Mouse (Mus musculus) adrenal gland, postnatal 14 days (tissue): Measurements from ENCODE around the gene Dusp15. TPM values are rescaled to one million over a fixed set of nuclear protein-coding genes. Genes with fewer than 3 reads are reported as not detected.

Experiments used
- DNase-seq: peaks from one replicate; pipeline ENCODE4 v3.0.0; 2021; ENCODE audit warnings: mixed read lengths
- total RNA-seq: library from RNA; stranded (reverse); gene quantifications from 2 replicates; pipeline ENCODE4 v1.2.3, GENCODE M21; 2021

Dusp15 gene
- total RNA-seq, 1 experiment from 2014 or later: 4.4 TPM

DNA sequence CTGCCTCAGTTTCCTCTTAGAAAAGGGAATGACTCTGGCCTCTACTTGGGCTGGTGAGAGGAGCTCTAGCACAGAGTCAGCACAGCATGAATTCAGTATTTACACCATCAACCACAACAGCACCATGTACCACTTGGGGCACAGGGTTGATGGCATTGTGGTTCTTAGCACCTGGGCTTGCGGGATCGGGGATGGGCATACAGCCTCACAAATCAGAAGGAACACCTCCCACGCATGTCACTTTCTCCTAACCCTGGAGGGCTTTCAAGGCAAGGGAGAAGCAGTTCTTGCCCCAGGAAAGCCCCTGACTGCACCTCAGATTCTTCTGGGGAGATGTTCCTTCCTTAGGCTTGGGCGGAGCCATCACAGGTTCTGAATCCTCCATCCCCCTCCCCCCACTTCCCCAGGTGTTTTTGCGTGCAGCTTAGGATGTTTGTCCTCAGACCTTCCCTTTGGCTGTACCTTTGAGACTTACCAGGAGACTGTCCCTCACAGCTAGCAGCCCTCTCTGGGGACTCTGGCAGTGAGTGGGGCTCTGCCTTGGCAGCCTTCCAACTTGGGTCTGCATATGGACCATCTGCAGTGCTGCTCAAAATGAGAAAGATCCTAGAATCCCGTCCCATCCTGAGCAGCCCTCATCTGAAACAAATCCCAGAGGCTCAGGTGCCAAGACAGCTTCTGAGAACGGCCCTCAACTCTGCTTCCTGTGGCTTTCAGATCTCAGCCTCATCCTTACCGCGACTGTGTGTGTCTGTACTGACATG, 45.0 kb downstream of the Dusp15 start:
- DNase-seq: no peak

DNA sequence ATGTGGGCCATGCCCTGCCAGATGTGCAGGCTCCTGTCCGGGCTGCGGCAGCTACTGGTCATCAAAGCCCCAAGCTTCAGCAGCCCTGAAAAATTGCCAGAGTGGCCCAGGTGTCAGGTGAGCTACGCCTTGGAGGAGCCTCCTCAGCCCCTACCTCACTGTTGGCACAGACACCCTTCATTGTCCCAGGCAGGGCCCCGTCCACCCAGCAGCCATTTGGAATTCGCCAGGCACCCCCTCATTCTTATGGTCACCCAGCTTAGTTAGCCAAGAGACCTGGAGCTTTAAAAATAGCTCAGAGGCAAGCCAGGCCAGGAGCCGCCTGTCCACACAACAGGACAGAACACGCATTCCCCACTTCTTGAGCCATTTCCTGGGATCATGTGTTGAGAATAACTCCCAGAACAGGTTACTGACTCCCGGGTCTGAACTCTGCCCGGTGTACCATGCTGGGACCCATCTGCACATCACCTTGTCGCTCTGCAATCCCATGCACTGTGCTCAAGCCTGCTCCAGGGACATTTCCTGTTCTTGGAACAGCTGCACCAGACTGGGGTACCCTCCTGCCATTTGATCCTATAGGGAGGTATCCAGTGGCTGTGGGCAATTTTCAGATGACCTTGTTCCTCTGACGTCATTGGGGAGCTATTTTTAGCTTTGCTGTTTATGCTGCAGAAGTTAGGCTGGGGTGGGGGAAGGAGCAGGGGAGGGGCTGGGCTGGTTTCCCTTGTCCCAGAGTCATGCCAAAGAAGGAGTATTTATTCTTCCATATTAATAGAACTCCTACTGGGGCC, 46.3 kb downstream of the Dusp15 start:
- peak; percentile 31 for DNase-seq

DNA sequence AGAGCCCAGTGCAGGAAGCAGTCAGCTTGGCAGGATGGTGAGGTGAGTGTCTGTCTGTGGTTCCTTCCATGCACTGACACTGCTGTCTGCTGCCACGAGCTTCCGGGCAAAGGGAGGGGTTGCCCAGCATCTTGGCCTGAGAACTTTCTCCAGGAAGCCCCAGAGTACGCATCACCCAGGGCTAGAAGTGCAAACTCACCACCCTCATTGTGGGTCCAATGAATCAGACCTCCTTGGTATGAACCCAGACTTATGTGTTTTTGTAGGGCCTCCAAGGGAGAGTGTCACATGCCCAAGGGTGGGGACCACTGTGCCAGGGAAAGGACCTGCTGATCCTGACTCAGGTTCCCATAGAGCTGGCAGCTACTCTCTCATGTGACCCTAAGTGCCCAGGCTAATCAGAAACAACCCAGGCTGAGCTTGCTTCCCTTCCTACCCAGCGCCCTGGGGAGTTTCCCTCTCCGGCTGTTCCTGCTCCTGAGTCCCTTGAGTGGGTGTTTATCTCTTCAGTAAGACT, 47.3 kb downstream of the Dusp15 start:
- no peak for DNase-seq

DNA sequence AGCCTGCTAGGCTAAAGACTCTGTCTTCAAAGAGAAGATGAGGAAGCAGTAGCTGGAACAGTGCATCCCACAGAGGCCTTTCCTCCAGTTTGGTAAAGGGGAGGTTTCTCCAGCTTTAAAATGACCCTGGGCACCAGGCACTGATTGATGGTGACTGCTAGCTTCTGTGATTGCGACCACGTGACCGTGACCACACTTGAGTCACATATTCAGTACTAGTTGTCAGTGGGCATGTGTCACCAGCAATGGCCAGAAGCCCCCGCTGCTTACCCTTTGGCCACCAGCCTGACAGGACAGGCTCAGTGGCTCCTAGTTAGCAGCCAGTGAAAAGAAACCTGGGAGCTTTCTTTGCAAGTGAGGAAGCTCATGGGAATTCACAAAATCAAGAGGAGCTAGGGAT, 47.9 kb downstream of the Dusp15 start:
- peak; percentile 86 for DNase-seq

DNA sequence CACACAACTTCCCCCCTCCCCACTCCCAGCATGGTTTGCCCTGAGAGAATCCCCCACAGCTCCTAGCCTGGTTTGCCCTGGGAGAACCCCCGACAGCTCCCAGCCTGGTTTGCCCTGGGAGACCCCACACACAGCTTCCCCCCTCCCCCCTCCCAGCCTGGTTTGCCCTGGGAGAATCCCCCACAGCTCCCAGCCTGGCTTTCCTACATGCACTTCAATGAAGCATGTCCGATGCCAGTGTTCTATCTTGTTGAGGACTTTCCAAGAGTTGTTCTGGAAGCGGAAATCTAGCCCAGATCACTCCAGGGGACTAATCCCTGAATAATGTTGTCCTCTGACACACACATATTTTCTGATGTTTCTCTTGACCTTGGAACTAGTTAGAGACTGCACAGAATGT, 48.8 kb downstream of the Dusp15 start:
- DNase-seq: no peak

DNA sequence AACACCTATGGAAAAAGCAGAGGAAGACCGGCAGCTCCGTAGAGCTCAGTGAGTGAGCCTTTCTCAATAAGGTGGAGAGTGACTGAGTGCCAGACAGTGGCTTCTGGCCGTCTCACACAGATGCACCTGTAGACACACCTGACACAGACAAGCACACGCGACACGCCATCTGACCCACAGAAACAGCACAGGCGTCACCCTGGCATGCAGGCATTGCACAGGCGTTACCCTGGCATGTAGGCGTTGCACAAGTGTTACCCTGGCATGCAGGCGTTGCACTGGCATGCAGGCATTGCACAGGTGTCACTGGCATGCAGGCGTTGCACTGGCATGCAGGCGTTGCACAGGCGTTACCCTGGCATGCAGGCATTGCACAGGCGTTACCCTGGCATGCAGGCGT, 50.2 kb downstream of the Dusp15 start:
- DNase-seq: no peak

DNA sequence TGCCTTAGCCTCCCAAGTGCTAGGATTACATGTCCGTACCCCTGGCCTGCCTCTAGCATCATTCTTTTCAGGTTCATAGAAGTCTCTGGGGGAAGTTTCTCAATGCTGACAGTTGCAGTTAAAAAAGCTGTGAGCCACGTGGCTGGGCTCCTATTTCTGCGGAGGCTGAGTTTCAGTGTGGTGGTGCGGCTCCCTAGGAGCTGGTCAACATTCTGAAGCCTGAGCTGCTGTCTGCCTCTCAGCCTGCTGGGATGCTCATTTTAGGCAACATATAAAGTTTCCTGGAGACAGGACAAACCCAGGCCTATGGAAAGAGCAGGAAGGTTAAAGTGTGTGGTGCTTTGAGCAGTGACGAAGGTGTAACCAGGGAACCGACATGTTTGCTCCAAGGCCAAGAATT, 52.5 kb downstream of the Dusp15 start:
- no peak for DNase-seq

DNA sequence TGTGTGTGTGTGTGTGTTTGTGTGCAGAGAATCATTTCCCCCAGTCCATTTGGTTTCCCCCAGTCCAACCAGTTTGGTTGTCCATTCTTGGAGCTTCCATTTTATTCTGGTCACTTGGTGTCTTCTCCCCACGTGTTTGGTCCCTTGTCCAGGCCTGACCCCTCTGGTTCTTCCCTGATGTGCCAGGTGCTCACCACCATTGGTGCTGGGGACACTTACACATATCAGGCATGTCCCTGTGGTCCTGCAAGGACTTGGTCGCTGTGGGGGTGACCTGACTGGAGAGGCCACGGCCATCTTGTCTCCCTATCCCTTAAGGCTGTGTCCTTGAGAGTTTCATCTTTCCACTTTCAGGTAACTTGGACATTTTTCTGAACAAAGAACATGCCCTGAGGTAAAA, 54.6 kb downstream of the Dusp15 start:
- DNase-seq: no peak

DNA sequence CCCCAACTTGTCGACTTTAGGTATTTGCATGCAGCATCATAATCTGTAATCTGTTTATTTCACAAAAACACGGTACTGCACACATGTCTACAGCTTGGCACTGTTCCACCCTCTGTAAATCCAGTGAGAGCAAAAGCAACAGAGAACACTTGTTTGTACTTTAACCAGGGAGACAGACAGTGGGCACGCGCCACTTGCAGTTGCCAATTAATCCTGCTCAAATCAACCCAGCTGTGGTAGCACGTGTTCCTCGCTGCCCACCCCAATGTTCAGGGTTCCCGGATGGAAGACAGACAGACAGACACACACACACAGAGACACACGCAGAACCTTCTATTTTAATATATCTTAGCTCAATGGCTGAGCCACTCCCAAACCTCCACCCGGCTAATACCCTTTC, 55.7 kb downstream of the Dusp15 start:
- no peak for DNase-seq

Other genes with a start within 250 kb of the Dusp15 start
- gene Id1, start 215.4 kb downstream of the Dusp15 start, total RNA-seq: 136 and 138 TPM in 2 replicates
- 6.3 and 7.7 TPM in 2 replicates for gene Cox4i2, start 197.5 kb downstream of the Dusp15 start, total RNA-seq
- 64.3 and 72.4 TPM in 2 replicates for gene Bcl2l1, start 120.0 kb downstream of the Dusp15 start, total RNA-seq
- 16.6 and 20.3 TPM in 2 replicates for gene Tpx2, start 103.7 kb downstream of the Dusp15 start, total RNA-seq
- not detected in 2 replicates for gene Mylk2, start 40.3 kb downstream of the Dusp15 start, total RNA-seq
- gene Foxs1, start 18.5 kb downstream of the Dusp15 start, total RNA-seq: 3.6 and 6.1 TPM in 2 replicates
- gene Ttll9, start 10.8 kb upstream of the Dusp15 start, total RNA-seq: 0.48 and 1.1 TPM in 2 replicates
- 112 and 124 TPM in 2 replicates for gene Pdrg1, start 63.7 kb upstream of the Dusp15 start, total RNA-seq
- 0.93 and 1.3 TPM in 2 replicates for gene Xkr7, start 80.2 kb upstream of the Dusp15 start, total RNA-seq
- gene Ccm2l, start 114.3 kb upstream of the Dusp15 start, total RNA-seq: 15.3 and 21.3 TPM in 2 replicates
- gene Hck, start 156.8 kb upstream of the Dusp15 start, total RNA-seq: 2.0 and 2.9 TPM in 2 replicates
- gene Tm9sf4, start 209.6 kb upstream of the Dusp15 start, total RNA-seq: 96.0 and 104 TPM in 2 replicates